Mouse (Mus musculus) stomach, postnatal 0 days (tissue): ENCODE measurements at regions not wholly inside any gene's neighbourhood (a gene's known extent, or its start where the extent isn't known, plus 50 kb on each side); places are given as distances from the start of the nearest gene placed in this dataset.

ENCODE experiments used
- ATAC-seq: fragments of 200-750 bp; cut with Nextera tagmentation; 2 replicates; pipeline ENCODE4 v1.8.0; 2017; ENCODE audit not compliant: low FRiP score, low TSS enrichment
- DNase-seq: peaks from one replicate; pipeline ENCODE4 v3.0.0-alpha.2; 2016; ENCODE audit warnings: low spot score
- H3K27ac ChIP-seq: fragments of 300-500 bp; sonication (generic); replicated peaks from 2 replicates; pipeline ENCODE4 v1.5.1; 2014; ENCODE audit warnings: mild to moderate bottlenecking, control low read depth
- H3K27me3 ChIP-seq: fragments of 300-500 bp; sonication (generic); 2 replicates; pipeline ENCODE4 v1.6.1; 2014; ENCODE audit warnings: low read length; ENCODE audit not compliant: control insufficient read depth, insufficient read depth
- H3K36me3 ChIP-seq: fragments of 300-500 bp; sonication (generic); 2 replicates; pipeline ENCODE4 v1.6.1; 2014; ENCODE audit warnings: low read length, mixed read lengths; ENCODE audit not compliant: control insufficient read depth, insufficient read depth
- H3K4me1 ChIP-seq: fragments of 300-500 bp; sonication (generic); replicated peaks from 2 replicates; pipeline ENCODE4 v1.6.1; 2014; ENCODE audit warnings: antibody characterized with exemption; ENCODE audit not compliant: control insufficient read depth, insufficient read depth
- H3K4me2 ChIP-seq: fragments of 300-500 bp; sonication (generic); replicated peaks from 2 replicates; pipeline ENCODE4 v1.6.1; 2014; ENCODE audit warnings: low read depth, mild to moderate bottlenecking, control low read depth, moderate library complexity
- H3K4me3 ChIP-seq: fragments of 300-500 bp; sonication (generic); 2 replicates; pipeline ENCODE4 v1.5.1; 2014; ENCODE audit warnings: low read depth, low read length, control low read depth
- H3K9ac ChIP-seq: fragments of 300-500 bp; sonication (generic); 2 replicates; pipeline ENCODE4 v1.6.1; 2014; ENCODE audit warnings: mild to moderate bottlenecking, low read length, control low read depth, mixed read lengths
- H3K9me3 ChIP-seq: fragments of 300-500 bp; sonication (generic); 2 replicates; pipeline ENCODE4 v1.6.1; 2016; ENCODE audit warnings: low read length; ENCODE audit not compliant: control insufficient read depth
- CTCF ChIP-seq: IDR thresholded peaks from 2 replicates; pipeline ENCODE4 v1.5.1; 2016; ENCODE audit warnings: antibody characterized with exemption, low read depth, mild to moderate bottlenecking, moderate library complexity
- EP300 ChIP-seq: optimal IDR thresholded peaks from 2 replicates; pipeline ENCODE3; 2016; ENCODE audit warnings: antibody characterized with exemption
- WGBS: fragments of 180-500 bp; shearing (Covaris S2); extraction: QIAGEN DNeasy Blood & Tissue Kit; methylation state at CpG from one replicate; pipeline ENCODE4 v1.1.7; 2014; 5-methylcytosine and 5-hydroxymethylcytosine counted together

GRCm38 (mm10) chr15:3672586-3672985 is 89.3 kb upstream of the Ghr start:
- Histone ChIP-seq H3K9ac (no peak overlapping the region), H3K4me3 (no peak overlapping the region), H3K27me3 (no peaks in the 10 kb centered on the region), H3K27ac (no peak overlapping the region), H3K4me1 (no peaks in the 10 kb centered on the region), H3K36me3 (no peaks in the 10 kb centered on the region), H3K4me2 (no peak overlapping the region), H3K9me3 (no peaks in the 10 kb centered on the region)
- WGBS = 74% methylated on average over 2 of the region's 2 CpGs
- TF ChIP-seq EP300 = no peak
- TF ChIP-seq CTCF = no peak
- DNase-seq (no peak), ATAC-seq (no peak)

DNA sequence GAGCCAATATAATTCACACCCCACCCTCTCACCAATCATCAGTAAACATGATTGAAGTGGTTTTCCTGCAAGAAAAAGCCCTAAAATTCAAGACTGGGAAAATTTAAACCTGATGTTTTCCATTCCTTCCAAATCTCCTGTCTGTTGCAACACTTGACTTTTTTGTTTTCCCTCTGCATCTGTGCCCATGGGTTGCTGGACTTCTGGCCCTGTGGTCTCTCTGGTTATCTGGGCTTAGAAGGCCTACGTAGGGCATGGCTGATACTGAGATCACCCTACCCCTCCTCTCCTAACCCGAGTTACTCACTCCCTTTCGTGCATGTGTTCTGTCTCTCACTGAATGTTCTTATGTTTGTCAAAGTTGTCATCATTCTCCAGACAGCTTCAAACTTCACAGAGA is 87.9 kb upstream of the Ghr start:
- H3K4me3 ChIP-seq = no peak overlapping the region
- no peak overlapping the region for H3K4me2 ChIP-seq
- H3K27ac ChIP-seq = no peak overlapping the region
- no peaks in the 10 kb centered on the region for H3K9me3 ChIP-seq
- no peaks in the 10 kb centered on the region for H3K27me3 ChIP-seq
- no peaks in the 10 kb centered on the region for H3K36me3 ChIP-seq
- DNase-seq (no peak), ATAC-seq (no peak)
- H3K9ac ChIP-seq = no peak overlapping the region
- 78% methylated on average over 3 of the region's 3 CpGs for WGBS
- TF ChIP-seq CTCF (no peak), EP300 (no peak)
- H3K4me1 ChIP-seq = no peaks in the 10 kb centered on the region

GRCm38 (mm10) chr15:3669411-3669810 is 86.1 kb upstream of the Ghr start:
- no peak for ATAC-seq
- H3K4me2 ChIP-seq = no peak overlapping the region
- H3K4me3 ChIP-seq = no peak overlapping the region
- no peak for TF ChIP-seq CTCF
- TF ChIP-seq EP300 = no peak
- H3K9ac ChIP-seq = no peak overlapping the region
- H3K9me3 ChIP-seq = no peaks in the 10 kb centered on the region
- WGBS = 50% methylated on average over 1 of the region's 1 CpGs
- no peak overlapping the region for H3K27ac ChIP-seq
- H3K36me3 ChIP-seq = no peaks in the 10 kb centered on the region
- no peak for DNase-seq
- H3K27me3 ChIP-seq = no peaks in the 10 kb centered on the region
- H3K4me1 ChIP-seq = no peaks in the 10 kb centered on the region

DNA sequence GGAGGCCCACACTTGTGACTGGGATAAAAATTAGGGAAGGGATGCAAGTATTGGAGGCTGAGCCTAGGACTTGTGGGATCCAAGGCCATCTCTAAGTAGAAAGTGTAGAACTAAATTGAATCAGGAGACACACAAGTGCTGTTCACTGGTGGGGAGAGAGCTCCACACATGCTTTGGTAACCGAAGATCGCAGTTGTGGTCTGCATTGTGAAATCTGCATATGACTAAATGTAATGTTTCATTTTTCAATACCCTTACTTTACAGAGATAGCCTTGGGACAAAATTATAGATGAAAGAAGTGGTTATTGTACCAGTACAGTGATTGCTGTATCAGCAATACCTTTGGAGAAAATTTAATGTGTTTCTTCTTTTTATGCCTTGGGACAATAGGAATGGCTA is 85.6 kb upstream of the Ghr start:
- Histone ChIP-seq H3K9me3 (no peaks in the 10 kb centered on the region), H3K27me3 (no peaks in the 10 kb centered on the region), H3K4me3 (no peak overlapping the region), H3K27ac (no peak overlapping the region), H3K36me3 (no peaks in the 10 kb centered on the region), H3K4me2 (no peak overlapping the region), H3K4me1 (no peaks in the 10 kb centered on the region), H3K9ac (no peak overlapping the region)
- TF ChIP-seq EP300 (no peak), CTCF (no peak)
- ATAC-seq (no peak), DNase-seq (no peak)
- WGBS = 91% methylated on average over 2 of the region's 2 CpGs

DNA sequence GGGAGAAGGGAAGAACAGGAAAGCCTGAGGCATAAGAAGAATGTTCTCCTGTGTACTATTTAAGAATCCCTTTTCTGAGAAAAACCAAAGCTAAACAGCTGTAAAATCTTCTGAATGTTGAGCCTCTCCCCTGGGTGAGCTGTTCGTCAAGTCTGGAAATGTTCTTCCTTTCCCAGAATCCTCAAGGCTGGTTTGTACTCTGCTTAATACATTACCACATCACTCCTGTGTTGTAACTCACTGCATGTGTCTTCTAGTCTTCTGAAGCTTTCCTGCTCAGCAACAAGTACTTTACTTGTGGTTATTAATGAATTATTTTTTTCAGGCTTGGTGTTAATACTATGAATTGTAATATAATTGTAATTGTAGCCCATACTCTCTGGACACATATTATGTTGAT is 65.4 kb upstream of the Ghr start:
- DNase-seq = no peak
- 50% methylated on average over 1 of the region's 1 CpGs for WGBS
- TF ChIP-seq CTCF (no peak), EP300 (no peak)
- Histone ChIP-seq H3K4me3 (no peak overlapping the region), H3K27ac (no peak overlapping the region), H3K9ac (no peak overlapping the region), H3K27me3 (no peaks in the 10 kb centered on the region), H3K9me3 (no peaks in the 10 kb centered on the region), H3K36me3 (no peaks in the 10 kb centered on the region), H3K4me2 (no peak overlapping the region), H3K4me1 (no peaks in the 10 kb centered on the region)
- no peak for ATAC-seq

DNA sequence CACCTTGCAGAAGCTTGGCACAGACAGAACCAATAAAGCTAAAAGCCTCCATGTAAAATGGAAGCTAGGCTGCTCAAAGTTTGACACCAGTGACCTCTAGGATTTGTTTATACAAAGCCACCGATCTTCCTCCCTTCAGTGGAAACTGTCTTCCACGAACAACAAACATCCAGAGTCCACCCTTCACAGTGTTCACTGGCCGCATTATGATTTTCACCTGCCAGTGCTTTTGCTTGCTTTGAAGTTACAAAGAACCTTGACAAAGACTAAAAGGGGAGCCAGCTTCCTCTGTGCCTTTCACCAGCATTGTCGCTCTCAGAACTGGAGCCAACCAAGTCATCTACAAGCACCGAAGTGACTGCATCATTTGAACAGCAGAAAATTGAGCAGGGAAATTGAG is 56.8 kb upstream of the Ghr start:
- H3K4me1 ChIP-seq = no peaks in the 10 kb centered on the region
- H3K9ac ChIP-seq = no peak overlapping the region
- H3K27ac ChIP-seq = no peak overlapping the region
- TF ChIP-seq CTCF = no peak
- TF ChIP-seq EP300 = no peak
- no peaks in the 10 kb centered on the region for H3K9me3 ChIP-seq
- WGBS = 53% methylated on average over 5 of the region's 5 CpGs
- no peaks in the 10 kb centered on the region for H3K36me3 ChIP-seq
- ATAC-seq (no peak), DNase-seq (no peak)
- no peak overlapping the region for H3K4me2 ChIP-seq
- H3K4me3 ChIP-seq = no peak overlapping the region
- no peaks in the 10 kb centered on the region for H3K27me3 ChIP-seq
